Mouse (Mus musculus) lung, postnatal 0 days (tissue): Measurements from ENCODE around the gene Oxld1.

Experiments
- CTCF ChIP-seq: IDR thresholded peaks from 2 replicates; pipeline ENCODE4 v1.5.1; 2016; ENCODE audit warnings: antibody characterized with exemption, mild to moderate bottlenecking
- EP300 ChIP-seq: IDR thresholded peaks from 2 replicates; pipeline ENCODE4 v1.6.1; 2016; ENCODE audit warnings: antibody characterized with exemption, mild to moderate bottlenecking, control low read depth

DNA sequence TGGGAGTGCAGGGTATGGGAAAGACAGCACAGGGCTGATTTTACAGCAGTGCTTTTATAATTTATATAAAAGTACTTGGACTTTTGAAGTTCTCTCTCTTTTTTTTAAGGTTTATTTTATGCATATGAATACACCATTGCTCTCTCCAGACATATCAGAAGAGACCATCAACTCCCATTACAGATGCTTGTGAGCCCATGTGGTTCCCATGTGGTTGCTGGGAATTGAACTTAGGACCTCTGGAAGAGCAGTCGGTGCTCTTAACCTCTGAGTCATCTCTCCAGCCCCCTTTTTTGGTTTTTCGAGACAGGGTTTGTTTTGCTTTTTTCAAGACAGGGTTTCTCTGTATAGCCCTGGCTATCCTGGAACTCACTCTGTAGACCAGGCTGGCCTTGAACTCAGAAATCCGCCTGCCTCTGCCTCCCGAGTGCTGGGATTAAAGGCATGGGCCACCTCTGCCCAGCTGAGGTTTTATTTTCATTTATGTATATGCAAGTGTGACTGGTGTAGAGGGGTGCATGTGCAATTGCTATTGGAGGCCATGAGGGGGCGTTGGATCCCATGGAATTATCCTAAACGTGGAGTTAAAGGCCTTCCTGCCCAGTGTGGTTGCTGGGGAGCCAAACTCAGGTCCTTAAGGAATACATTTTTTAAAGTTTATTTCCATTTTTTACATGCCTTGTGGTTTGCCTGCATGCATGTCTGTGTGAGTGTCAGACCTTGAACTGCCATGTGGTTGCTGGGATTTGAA lies 1.2 kb upstream of the Oxld1 start:
- TF ChIP-seq CTCF: peak; percentile 51
- TF ChIP-seq EP300: no peak
